Mouse (Mus musculus): ENCODE measurements at regions not wholly inside any gene's neighbourhood (a gene's known extent, or its start where the extent isn't known, plus 50 kb on each side); places are given as distances from the start of the nearest gene placed in this dataset.

- ATAC-seq (replicated peaks; ENCODE audit: insufficient number of reproducible peaks, low FRiP score, low TSS enrichment, poor library complexity, severe bottlenecking): no peak
Measured at GRCm38 (mm10) chr5:4697346-4698095, 60.3 kb downstream of the Fzd1 start.

GRCm38 (mm10) chr5:4696701-4697100 lies 61.1 kb downstream of the Fzd1 start:
- no peak for ATAC-seq (replicated peaks; ENCODE audit: insufficient number of reproducible peaks, low FRiP score, low TSS enrichment, poor library complexity, severe bottlenecking)

GRCm38 (mm10) chr5:4689130-4689529 lies 68.7 kb downstream of the Fzd1 start:
- ATAC-seq (replicated peaks; ENCODE audit: insufficient number of reproducible peaks, low FRiP score, low TSS enrichment, poor library complexity, severe bottlenecking): no peak

GRCm38 (mm10) chr5:4675316-4675715 lies 82.5 kb downstream of the Fzd1 start:
- ATAC-seq (replicated peaks; ENCODE audit: insufficient number of reproducible peaks, low FRiP score, low TSS enrichment, poor library complexity, severe bottlenecking): no peak

- ATAC-seq (replicated peaks; ENCODE audit: insufficient number of reproducible peaks, low FRiP score, low TSS enrichment, poor library complexity, severe bottlenecking): no peak
Measured at GRCm38 (mm10) chr5:4666381-4666780, 91.5 kb downstream of the Fzd1 start.

- ATAC-seq (replicated peaks; ENCODE audit: insufficient number of reproducible peaks, low FRiP score, low TSS enrichment, poor library complexity, severe bottlenecking): no peak
Measured at GRCm38 (mm10) chr5:4665978-4666377, 91.9 kb downstream of the Fzd1 start.

GRCm38 (mm10) chr5:4664918-4665317 lies 92.9 kb downstream of the Fzd1 start:
- ATAC-seq (replicated peaks; ENCODE audit: insufficient number of reproducible peaks, low FRiP score, low TSS enrichment, poor library complexity, severe bottlenecking): no peak

GRCm38 (mm10) chr5:4664488-4664887 lies 93.3 kb downstream of the Fzd1 start:
- no peak for ATAC-seq (replicated peaks; ENCODE audit: insufficient number of reproducible peaks, low FRiP score, low TSS enrichment, poor library complexity, severe bottlenecking)

GRCm38 (mm10) chr5:4662198-4662585 lies 95.6 kb downstream of the Fzd1 start:
- ATAC-seq (replicated peaks; ENCODE audit: insufficient number of reproducible peaks, low FRiP score, low TSS enrichment, poor library complexity, severe bottlenecking): no peak

- no peak for ATAC-seq (replicated peaks; ENCODE audit: insufficient number of reproducible peaks, low FRiP score, low TSS enrichment, poor library complexity, severe bottlenecking)
Measured at GRCm38 (mm10) chr5:4661420-4662197, 96.2 kb downstream of the Fzd1 start.

GRCm38 (mm10) chr5:4657982-4658381 lies 99.9 kb downstream of the Fzd1 start:
- ATAC-seq (replicated peaks; ENCODE audit: insufficient number of reproducible peaks, low FRiP score, low TSS enrichment, poor library complexity, severe bottlenecking): no peak

- no peak for ATAC-seq (replicated peaks; ENCODE audit: insufficient number of reproducible peaks, low FRiP score, low TSS enrichment, poor library complexity, severe bottlenecking)
Measured at GRCm38 (mm10) chr5:4654186-4654585, 103.6 kb downstream of the Fzd1 start.

- ATAC-seq (replicated peaks; ENCODE audit: insufficient number of reproducible peaks, low FRiP score, low TSS enrichment, poor library complexity, severe bottlenecking): no peak
Measured at GRCm38 (mm10) chr5:4651167-4651955, 106.5 kb downstream of the Fzd1 start.

- ATAC-seq (replicated peaks; ENCODE audit: insufficient number of reproducible peaks, low FRiP score, low TSS enrichment, poor library complexity, severe bottlenecking): no peak
Measured at GRCm38 (mm10) chr5:4650709-4651108, 107.1 kb downstream of the Fzd1 start.

GRCm38 (mm10) chr5:4649858-4650556 lies 107.8 kb downstream of the Fzd1 start:
- no peak for ATAC-seq (replicated peaks; ENCODE audit: insufficient number of reproducible peaks, low FRiP score, low TSS enrichment, poor library complexity, severe bottlenecking)

- ATAC-seq (replicated peaks; ENCODE audit: insufficient number of reproducible peaks, low FRiP score, low TSS enrichment, poor library complexity, severe bottlenecking): no peak
Measured at GRCm38 (mm10) chr5:4641041-4641440, 116.8 kb downstream of the Fzd1 start.

GRCm38 (mm10) chr5:4633763-4634162 lies 124.1 kb downstream of the Fzd1 start:
- no peak for ATAC-seq (replicated peaks; ENCODE audit: insufficient number of reproducible peaks, low FRiP score, low TSS enrichment, poor library complexity, severe bottlenecking)

GRCm38 (mm10) chr5:4625206-4625605 lies 132.6 kb downstream of the Fzd1 start:
- ATAC-seq (replicated peaks; ENCODE audit: insufficient number of reproducible peaks, low FRiP score, low TSS enrichment, poor library complexity, severe bottlenecking): no peak

- ATAC-seq (replicated peaks; ENCODE audit: insufficient number of reproducible peaks, low FRiP score, low TSS enrichment, poor library complexity, severe bottlenecking): no peak
Measured at GRCm38 (mm10) chr5:4623625-4624024, 134.2 kb downstream of the Fzd1 start.

Measured in monocyte, adult 5-6 weeks (primary cell).